Mouse (Mus musculus) ES-E14 (cell line): Measurements from ENCODE around the gene Dohh.

Experiments
- CHD2 ChIP-seq: IDR thresholded peaks from 2 replicates; pipeline ENCODE4 v1.6.1; 2014; ENCODE audit warnings: mild to moderate bottlenecking, low read depth, low read length, inconsistent platforms
- MAFK ChIP-seq: IDR thresholded peaks from 2 replicates; pipeline ENCODE4 v1.6.1; 2014; ENCODE audit warnings: mild to moderate bottlenecking, low read depth, low read length, inconsistent platforms; ENCODE audit not compliant: insufficient read depth
- ZC3H11A ChIP-seq: IDR thresholded peaks from 2 replicates; pipeline ENCODE4 v1.6.1; 2012; ENCODE audit warnings: low read depth, mild to moderate bottlenecking, inconsistent platforms, low read length, borderline replicate concordance
- ZNF384 ChIP-seq: IDR thresholded peaks from 2 replicates; pipeline ENCODE4 v1.6.1; 2012; ENCODE audit warnings: low read depth, low read length, inconsistent platforms

- no peak for TF ChIP-seq CHD2
- no peak for TF ChIP-seq ZC3H11A
- TF ChIP-seq MAFK = no peak
- TF ChIP-seq ZNF384 = no peak
Measured at GRCm38 (mm10) chr10:81410981-81411380, 26.8 kb downstream of the Dohh start.
